ENCODE assay signal across 7 mouse cellular contexts in the genomic region with DNA sequence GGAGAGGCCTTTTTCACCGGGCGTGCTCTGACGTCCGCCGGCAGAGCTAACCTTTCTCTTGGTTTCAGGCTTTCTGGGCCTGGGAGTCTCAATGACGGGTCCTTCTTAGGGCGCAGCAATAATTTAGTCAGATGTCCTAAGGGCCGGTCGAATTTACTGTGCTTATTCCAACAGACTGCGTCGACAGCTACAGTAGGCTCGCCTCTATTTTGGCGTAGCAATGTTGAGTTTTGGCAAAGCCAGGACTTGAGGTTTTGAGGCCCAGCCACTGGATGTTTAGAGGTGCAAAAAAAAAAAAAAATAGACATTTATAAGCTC. TPM values are rescaled to one million over a fixed set of nuclear protein-coding genes. Genes with fewer than 3 reads are reported as not detected.
DNase-seq lines count a peak whose midpoint lies in the region; ATAC-seq lines count a peak whose summit lies in the region.

No protein-coding gene starts in this region.

- no peaks in the 10 kb centered on the region for H3K27me3 ChIP-seq in neural tube, embryonic 11.5 days (ENCODE audit: control insufficient read depth, insufficient read depth, low read length)
- H3K27me3 ChIP-seq in embryonic facial prominence, embryonic 11.5 days (ENCODE audit: control insufficient read depth, insufficient read depth, low read length), result no peaks in the 10 kb centered on the region
- no peaks in the 10 kb centered on the region for H3K27me3 ChIP-seq in intestine, embryonic 16.5 days (replicated peaks; ENCODE audit: control insufficient read depth, insufficient read depth, low read length)

- H3K4me1 ChIP-seq in neural tube, embryonic 11.5 days (ENCODE audit: control insufficient read depth, insufficient read depth, low read length), result peaks cover 7% of the 10 kb centered on the region
- H3K4me1 ChIP-seq in embryonic facial prominence, embryonic 11.5 days (ENCODE audit: control insufficient read depth, insufficient read depth, low read length), result no peaks in the 10 kb centered on the region
- H3K4me1 ChIP-seq in intestine, embryonic 16.5 days (ENCODE audit: control insufficient read depth, insufficient read depth, low read length), result peaks cover 2% of the 10 kb centered on the region; the same call in 1 of the 2 replicates

- 0% methylated on average over 13 of the region's 13 CpGs for WGBS in neural tube, embryonic 11.5 days
- under 1% methylated on average over 13 of the region's 13 CpGs for WGBS in embryonic facial prominence, embryonic 11.5 days
- 0% methylated on average over 13 of the region's 13 CpGs for WGBS in intestine, embryonic 16.5 days

- H3K4me3 ChIP-seq in neural tube, embryonic 11.5 days (ENCODE audit: low read depth, low read length), result peak overlapping the region; percentile 79
- peak overlapping the region; percentile 94 for H3K4me3 ChIP-seq in embryonic facial prominence, embryonic 11.5 days (ENCODE audit: low read depth, low read length)
- H3K4me3 ChIP-seq in intestine, embryonic 16.5 days (ENCODE audit: low read length), result peak overlapping the region; percentile 100

- no peak for DNase-seq in neural tube, embryonic 11.5 days (ENCODE audit: low spot score)
- no peak for DNase-seq in neural tube, embryonic 10.5 days (ENCODE audit: extremely low spot score, low spot score)
- peak; percentile 52 for DNase-seq in embryonic facial prominence, embryonic 11.5 days (ENCODE audit: low spot score)
- peak; percentile 55 for DNase-seq in skeletal muscle tissue, adult 2 months (ENCODE audit: low read depth, low spot score)
- no peak for DNase-seq in cerebellum, adult 9-10 months
- DNase-seq in B cell, adult 2 months, result no peak

- H3K9ac ChIP-seq in neural tube, embryonic 11.5 days (ENCODE audit: low read length), result peak overlapping the region; percentile 89
- H3K9ac ChIP-seq in embryonic facial prominence, embryonic 11.5 days (replicated peaks; ENCODE audit: low read length), result peak overlapping the region; percentile 95
- H3K9ac ChIP-seq in intestine, embryonic 16.5 days (ENCODE audit: low read depth, low read length), result peak overlapping the region; percentile 96

- H3K36me3 ChIP-seq in neural tube, embryonic 11.5 days (ENCODE audit: control insufficient read depth, insufficient read depth, low read length), result no peaks in the 10 kb centered on the region
- H3K36me3 ChIP-seq in embryonic facial prominence, embryonic 11.5 days (replicated peaks; ENCODE audit: control insufficient read depth, insufficient read depth, low read depth, low read length), result no peaks in the 10 kb centered on the region
- no peaks in the 10 kb centered on the region for H3K36me3 ChIP-seq in intestine, embryonic 16.5 days (ENCODE audit: control insufficient read depth, insufficient read depth, low read length)

- peak overlapping the region; percentile 92 for H3K27ac ChIP-seq in neural tube, embryonic 11.5 days (ENCODE audit: low read depth, low read length)
- peak overlapping the region; percentile 90 for H3K27ac ChIP-seq in embryonic facial prominence, embryonic 11.5 days (replicated peaks; ENCODE audit: low read depth, low read length)
- H3K27ac ChIP-seq in intestine, embryonic 16.5 days (ENCODE audit: low read length), result peak overlapping the region; percentile 94

- H3K9me3 ChIP-seq in neural tube, embryonic 11.5 days (ENCODE audit: control insufficient read depth, low read length), result no peaks in the 10 kb centered on the region
- H3K9me3 ChIP-seq in embryonic facial prominence, embryonic 11.5 days (replicated peaks; ENCODE audit: control insufficient read depth, low read length), result no peaks in the 10 kb centered on the region
- H3K9me3 ChIP-seq in intestine, embryonic 16.5 days (ENCODE audit: control insufficient read depth, low read length), result no peaks in the 10 kb centered on the region

- peak overlapping the region; percentile 61 for H3K4me2 ChIP-seq in neural tube, embryonic 11.5 days (ENCODE audit: low read depth)
- peak overlapping the region; percentile 50 for H3K4me2 ChIP-seq in embryonic facial prominence, embryonic 11.5 days (ENCODE audit: low read depth, low read length)
- peak overlapping the region; percentile 57 for H3K4me2 ChIP-seq in intestine, embryonic 16.5 days (ENCODE audit: low read depth, low read length)

- no peak; the same call in 1 of the 2 replicates for ATAC-seq in neural tube, embryonic 11.5 days (ENCODE audit: insufficient read depth, low FRiP score, low TSS enrichment)
- no peak for ATAC-seq in embryonic facial prominence, embryonic 11.5 days (replicated peaks; ENCODE audit: insufficient number of reproducible peaks, low FRiP score, low TSS enrichment, low read depth)
- no peak for ATAC-seq in intestine, embryonic 16.5 days

RNA-seq across cellular contexts. Expression of a gene that starts 0.6 kb away (rescaled TPM):
- polyA plus RNA-seq in neural tube, embryonic 11.5 days (2014; fragmentation: Nextera tagmentation; extraction: Ambion mirVana), result 52.4 and 56.3 TPM in 2 replicates
- 53.6 and 62.4 TPM in 2 replicates for polyA plus RNA-seq in embryonic facial prominence, embryonic 11.5 days (2014; fragmentation: Nextera tagmentation; extraction: Ambion mirVana)
- 74.4 and 87.4 TPM in 2 replicates for polyA plus RNA-seq in intestine, embryonic 16.5 days (2015; fragmentation: Nextera tagmentation; extraction: Ambion mirVana)

RNA-seq across cellular contexts. Expression of a gene that starts 51.6 kb away (rescaled TPM):
- 48.1 and 52.4 TPM in 2 replicates for polyA plus RNA-seq in neural tube, embryonic 11.5 days (2014; fragmentation: Nextera tagmentation; extraction: Ambion mirVana)
- polyA plus RNA-seq in embryonic facial prominence, embryonic 11.5 days (2014; fragmentation: Nextera tagmentation; extraction: Ambion mirVana), result 46.0 and 48.3 TPM in 2 replicates
- polyA plus RNA-seq in intestine, embryonic 16.5 days (2015; fragmentation: Nextera tagmentation; extraction: Ambion mirVana), result 51.5 and 55.7 TPM in 2 replicates

Comparison
In these comparisons a context has a peak if more than half of its experiments do, and no peak if none do; other contexts are left out.
1. DNase-seq: peak in embryonic facial prominence, embryonic 11.5 days (single experiment) and skeletal muscle tissue, adult 2 months (single experiment); none in neural tube, embryonic 11.5 days (single experiment), neural tube, embryonic 10.5 days (single experiment), cerebellum, adult 9-10 months (single experiment) and B cell, adult 2 months (0 of 2).
2. Peak in every context shown above with its lines, with median percentiles within 50 percentile points of each other: H3K27ac ChIP-seq, H3K4me2 ChIP-seq, H3K4me3 ChIP-seq and H3K9ac ChIP-seq.